ENCODE assay signal across 8 mouse cellular contexts in the genomic region with DNA sequence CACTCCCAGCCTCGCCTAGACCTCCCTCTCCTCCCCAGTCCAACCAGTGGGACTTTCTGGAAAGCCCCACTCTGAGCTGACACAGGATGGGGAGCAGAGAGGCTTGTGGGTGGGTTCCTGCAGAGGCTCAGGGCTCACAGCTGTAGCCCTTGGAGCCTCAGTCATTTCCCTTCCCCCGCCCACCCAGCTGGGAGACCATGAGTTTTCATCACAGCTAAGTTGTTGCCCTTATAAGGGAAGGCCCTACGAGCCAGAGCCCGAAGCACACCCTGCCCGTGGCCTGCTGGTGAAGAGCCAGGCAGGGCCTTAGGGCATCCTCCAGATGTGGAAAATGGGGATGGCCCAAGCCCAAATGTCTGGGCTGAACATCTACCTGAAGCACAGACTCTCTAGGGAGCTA. TPM values are rescaled to one million over a fixed set of nuclear protein-coding genes. Genes with fewer than 3 reads are reported as not detected.
DNase-seq lines count a peak whose midpoint lies in the region; ATAC-seq lines count a peak whose summit lies in the region.

No protein-coding gene starts in this region.

- H3K9ac ChIP-seq in limb, embryonic 13.5 days, result peak overlapping the region; percentile 40; the same call in 1 of the 2 replicates

- intact Hi-C loops in left cerebral cortex, postnatal 10 days (cut with DNase I), result no loop called here
- intact Hi-C loops in left cerebral cortex, postnatal 14 days (cut with DNase I), result no loop called here
- intact Hi-C loops in heart, postnatal 14 days (cut with DNase I), result no loop called here

- no peaks in the 10 kb centered on the region for H3K9me3 ChIP-seq in embryonic facial prominence, embryonic 10.5 days
- H3K9me3 ChIP-seq in limb, embryonic 13.5 days, result no peaks in the 10 kb centered on the region

- peak; percentile 87 for ATAC-seq in limb, embryonic 13.5 days (ENCODE audit: low FRiP score, low read depth)
- no peak for ATAC-seq in cerebellum, adult (ENCODE audit: insufficient number of reproducible peaks, low FRiP score, low TSS enrichment)

- H3K4me2 ChIP-seq in limb, embryonic 13.5 days (replicated peaks), result no peak overlapping the region; the same call in 1 of the 2 replicates

- no peaks in the 10 kb centered on the region for H3K27me3 ChIP-seq in embryonic facial prominence, embryonic 10.5 days (replicated peaks; ENCODE audit: low read depth, poor library complexity, severe bottlenecking)
- H3K27me3 ChIP-seq in limb, embryonic 13.5 days, result no peaks in the 10 kb centered on the region

- 21% methylated on average over 5 of the region's 5 CpGs for WGBS in embryonic facial prominence, embryonic 10.5 days
- 6% methylated on average over 5 of the region's 5 CpGs for WGBS in limb, embryonic 13.5 days

- peaks cover 26% of the 10 kb centered on the region for H3K36me3 ChIP-seq in embryonic facial prominence, embryonic 10.5 days (replicated peaks)
- H3K36me3 ChIP-seq in limb, embryonic 13.5 days, result peaks cover 19% of the 10 kb centered on the region

- H3K27ac ChIP-seq in embryonic facial prominence, embryonic 10.5 days (replicated peaks), result peak overlapping the region; percentile 80
- H3K27ac ChIP-seq in limb, embryonic 13.5 days, result peak overlapping the region; percentile 92

- no peak overlapping the region for H3K4me3 ChIP-seq in embryonic facial prominence, embryonic 10.5 days
- no peak overlapping the region for H3K4me3 ChIP-seq in limb, embryonic 13.5 days

- peak; percentile 17 to 83 for DNase-seq in left cerebral cortex, postnatal 10 days (ENCODE audit: extremely low spot score in 1 of 2, low spot score in 2 of 2)
- no peak for DNase-seq in left cerebral cortex, postnatal 14 days (ENCODE audit: low spot score in 2 of 2)
- peak; percentile 80 for DNase-seq in embryonic facial prominence, embryonic 10.5 days (ENCODE audit: low spot score)
- peak; percentile 80 to 82 for DNase-seq in heart, postnatal 14 days
- peak; percentile 82 to 83 for DNase-seq in natural killer cell, adult 2 months (ENCODE audit: low spot score in 2 of 2)
- DNase-seq in thymus, postnatal 25 days, result peak; percentile 83

- H3K4me1 ChIP-seq in embryonic facial prominence, embryonic 10.5 days, result peaks cover 56% of the 10 kb centered on the region
- peaks cover 46% of the 10 kb centered on the region for H3K4me1 ChIP-seq in limb, embryonic 13.5 days

RNA-seq across cellular contexts. Expression of a gene that starts 28.8 kb away (rescaled TPM):
- total RNA-seq in left cerebral cortex, postnatal 10 days (2021), result 1 to 10 TPM; 4.9 to 9.5 TPM
- 1 to 10 TPM; 6.5 to 9.6 TPM for total RNA-seq in left cerebral cortex, postnatal 14 days (2021)
- polyA plus RNA-seq in embryonic facial prominence, embryonic 10.5 days (2016; fragmentation: Nextera tagmentation; extraction: Ambion mirVana), result 14.3 and 15.2 TPM in 2 replicates
- 10 to 100 TPM; 14.6 TPM for total RNA-seq in heart, postnatal 14 days (2021)
- 13.9 and 16.2 TPM in 2 replicates for polyA plus RNA-seq in limb, embryonic 13.5 days (2015; fragmentation: Nextera tagmentation; extraction: Ambion mirVana)

RNA-seq across cellular contexts. Expression of a gene that starts 31.0 kb away (rescaled TPM):
- total RNA-seq in left cerebral cortex, postnatal 10 days (2021), result 1 to 10 TPM; 2.7 to 3.4 TPM
- 1 to 10 TPM; 3.1 TPM for total RNA-seq in left cerebral cortex, postnatal 14 days (2021)
- polyA plus RNA-seq in embryonic facial prominence, embryonic 10.5 days (2016; fragmentation: Nextera tagmentation; extraction: Ambion mirVana), result not detected in 2 replicates
- not detected for total RNA-seq in heart, postnatal 14 days (2021)
- polyA plus RNA-seq in limb, embryonic 13.5 days (2015; fragmentation: Nextera tagmentation; extraction: Ambion mirVana), result not detected in 2 replicates

RNA-seq across cellular contexts. Expression of a gene that starts 35.9 kb away (rescaled TPM):
- 1 to 10 TPM in 1 of 2 experiments, under 1 TPM in 1; 0.79 to 1.1 TPM for total RNA-seq in left cerebral cortex, postnatal 10 days (2021)
- under 1 TPM; 0.42 to 0.82 TPM for total RNA-seq in left cerebral cortex, postnatal 14 days (2021)
- polyA plus RNA-seq in embryonic facial prominence, embryonic 10.5 days (2016; fragmentation: Nextera tagmentation; extraction: Ambion mirVana), result 27.7 and 28.0 TPM in 2 replicates
- total RNA-seq in heart, postnatal 14 days (2021), result 1 to 10 TPM in 1 of 2 experiments, under 1 TPM in 1; 0.79 to 1.3 TPM
- 15.1 and 16.0 TPM in 2 replicates for polyA plus RNA-seq in limb, embryonic 13.5 days (2015; fragmentation: Nextera tagmentation; extraction: Ambion mirVana)

Comparison
In these comparisons a context has a peak if more than half of its experiments do, and no peak if none do; other contexts are left out.
1. DNase-seq: peak in left cerebral cortex, postnatal 10 days (2 of 2), embryonic facial prominence, embryonic 10.5 days (single experiment), heart, postnatal 14 days (2 of 2), natural killer cell, adult 2 months (2 of 2) and thymus, postnatal 25 days (single experiment); none in left cerebral cortex, postnatal 14 days (0 of 2).